Mouse (Mus musculus): Measurements from ENCODE around the gene Styk1.

GRCm38 (mm10) chr6:131370767-131371166 lies 17.4 kb upstream of the Styk1 start:
- TF ChIP-seq CTCF (IDR thresholded peaks at IDR 0.05; ENCODE audit: low read depth) (no peak), EP300 (IDR thresholded peaks at IDR 0.05; ENCODE audit: low read depth) (no peak)
